Mouse (Mus musculus): ENCODE data around the gene 4931428F04Rik. TPM values are rescaled to one million over a fixed set of nuclear protein-coding genes. Genes with fewer than 3 reads are reported as not detected.

4931428F04Rik gene
- total RNA-seq, 1 experiment from 2014 or later = 2.7 TPM

- no peak for ATAC-seq (ENCODE audit: extremely low read depth, insufficient number of reproducible peaks, low FRiP score, poor library complexity, severe bottlenecking)
Observed at GRCm38 (mm10) chr8:105269075-105269458, 20.6 kb downstream of the 4931428F04Rik start.

GRCm38 (mm10) chr8:105268342-105269074 is 21.2 kb downstream of the 4931428F04Rik start:
- no peak for ATAC-seq (ENCODE audit: extremely low read depth, insufficient number of reproducible peaks, low FRiP score, poor library complexity, severe bottlenecking)

GRCm38 (mm10) chr8:105266775-105267174 is 22.9 kb downstream of the 4931428F04Rik start:
- ATAC-seq (ENCODE audit: extremely low read depth, insufficient number of reproducible peaks, low FRiP score, poor library complexity, severe bottlenecking) = peak; percentile 48; the same call in 1 of the 2 replicates

- peak; percentile 74 for ATAC-seq (ENCODE audit: extremely low read depth, insufficient number of reproducible peaks, low FRiP score, poor library complexity, severe bottlenecking)
Observed at GRCm38 (mm10) chr8:105265128-105265527, 24.5 kb downstream of the 4931428F04Rik start.

GRCm38 (mm10) chr8:105264024-105264982 is 25.4 kb downstream of the 4931428F04Rik start, which contains the start of the genes Tradd and Fbxl8:
TSS of gene Tradd (minus strand) at chr8:105264609.
TSS of gene Fbxl8 (plus strand) at chr8:105264648.
- ATAC-seq (ENCODE audit: extremely low read depth, insufficient number of reproducible peaks, low FRiP score, poor library complexity, severe bottlenecking) = peak; percentile 37; the same call in 1 of the 2 replicates

- no peak for ATAC-seq (ENCODE audit: extremely low read depth, insufficient number of reproducible peaks, low FRiP score, poor library complexity, severe bottlenecking)
Observed at GRCm38 (mm10) chr8:105263244-105263912, 26.3 kb downstream of the 4931428F04Rik start.

- no peak for ATAC-seq (ENCODE audit: extremely low read depth, insufficient number of reproducible peaks, low FRiP score, poor library complexity, severe bottlenecking)
Observed at GRCm38 (mm10) chr8:105261326-105261980, 28.2 kb downstream of the 4931428F04Rik start.

GRCm38 (mm10) chr8:105260371-105261099 is 29.1 kb downstream of the 4931428F04Rik start:
- ATAC-seq (ENCODE audit: extremely low read depth, insufficient number of reproducible peaks, low FRiP score, poor library complexity, severe bottlenecking) = no peak

GRCm38 (mm10) chr8:105259721-105260320 is 29.8 kb downstream of the 4931428F04Rik start:
- ATAC-seq (ENCODE audit: extremely low read depth, insufficient number of reproducible peaks, low FRiP score, poor library complexity, severe bottlenecking) = peak; percentile 45

- no peak for ATAC-seq (ENCODE audit: extremely low read depth, insufficient number of reproducible peaks, low FRiP score, poor library complexity, severe bottlenecking)
Observed at GRCm38 (mm10) chr8:105258911-105259720, 30.5 kb downstream of the 4931428F04Rik start.

GRCm38 (mm10) chr8:105257318-105258114 is 32.1 kb downstream of the 4931428F04Rik start:
- no peak for ATAC-seq (ENCODE audit: extremely low read depth, insufficient number of reproducible peaks, low FRiP score, poor library complexity, severe bottlenecking)

GRCm38 (mm10) chr8:105254966-105255350 is 34.7 kb downstream of the 4931428F04Rik start, which contains the start of gene B3gnt9:
TSS of gene B3gnt9 (minus strand) at chr8:105255153.
- no peak for ATAC-seq (ENCODE audit: extremely low read depth, insufficient number of reproducible peaks, low FRiP score, poor library complexity, severe bottlenecking)

GRCm38 (mm10) chr8:105254152-105254965 is 35.3 kb downstream of the 4931428F04Rik start:
- peak; percentile 66 for ATAC-seq (ENCODE audit: extremely low read depth, insufficient number of reproducible peaks, low FRiP score, poor library complexity, severe bottlenecking)

GRCm38 (mm10) chr8:105253766-105254151 is 35.9 kb downstream of the 4931428F04Rik start:
- no peak for ATAC-seq (ENCODE audit: extremely low read depth, insufficient number of reproducible peaks, low FRiP score, poor library complexity, severe bottlenecking)
